14 mouse cellular contexts compared by ENCODE assay signal in the genomic region with DNA sequence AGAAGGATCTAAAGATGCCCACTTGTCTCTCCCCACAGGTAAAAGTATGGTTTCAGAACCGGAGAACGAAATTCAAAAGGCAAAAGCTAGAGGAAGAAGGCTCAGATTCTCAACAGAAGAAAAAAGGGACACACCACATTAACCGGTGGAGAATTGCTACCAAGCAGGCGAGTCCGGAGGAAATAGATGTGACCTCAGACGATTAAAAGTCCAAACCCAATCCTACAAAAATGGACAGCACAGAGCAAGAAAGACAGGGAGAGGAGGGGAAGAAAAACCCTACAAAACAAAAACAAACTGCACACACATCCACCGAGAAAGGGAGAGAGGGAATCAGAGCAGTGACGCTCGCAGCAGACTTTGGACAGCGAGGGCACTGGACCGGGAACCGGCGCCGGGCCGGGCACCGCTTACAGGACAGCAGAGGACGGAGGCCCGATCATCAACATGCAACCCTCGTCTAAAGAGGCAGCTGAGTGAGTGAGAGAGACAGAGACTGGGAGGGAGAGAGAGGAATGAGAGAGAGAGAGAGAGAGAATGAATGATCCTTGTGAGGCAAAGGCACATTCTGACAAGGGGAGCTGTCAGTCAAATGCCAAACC. TPM values are rescaled to one million over a fixed set of nuclear protein-coding genes. Genes with fewer than 3 reads are reported as not detected.
DNase-seq lines count a peak whose midpoint lies in the region.
"Had no signal": no experiment of that assay in that cellular context is flagged by ENCODE, and none has a peak within 500 bp of the region (broad histone marks: within the 10 kb centered on the region; RNA-seq: fewer than 3 reads in every experiment).

No protein-coding gene starts in this region.

- H3K9me3 ChIP-seq in limb, embryonic 10.5 days (replicated peaks): no peaks in the 10 kb centered on the region
- H3K9me3 ChIP-seq: hindbrain, embryonic 13.5 days; stomach, embryonic 15.5 days had no signal

- peaks cover 40% of the 10 kb centered on the region for H3K4me1 ChIP-seq in limb, embryonic 10.5 days

- no peak overlapping the region for H3K27ac ChIP-seq in limb, embryonic 10.5 days
- H3K27ac ChIP-seq: hindbrain, embryonic 13.5 days; stomach, embryonic 15.5 days had no signal

- H3K36me3 ChIP-seq in limb, embryonic 10.5 days: no peaks in the 10 kb centered on the region
- H3K36me3 ChIP-seq: hindbrain, embryonic 13.5 days; stomach, embryonic 15.5 days had no signal

- whole genome bisulfite sequencing in limb, embryonic 10.5 days: 5% methylated on average over 19 of the region's 19 CpGs

- DNase-seq in layer of hippocampus, postnatal 10 days (ENCODE audit: low spot score in 2 of 2): peak; percentile 32 to 45
- DNase-seq in layer of hippocampus, postnatal 25 days (ENCODE audit: extremely low spot score in 1 of 2, low spot score in 1 of 2): no peak
- DNase-seq in kidney, adult 11 months: peak; percentile 68
- DNase-seq in limb, embryonic 10.5 days (ENCODE audit: low spot score): no peak
- peak; percentile 30 for DNase-seq in retina, embryonic 14.5 days (ENCODE audit: low spot score)
- DNase-seq in adrenal gland, adult 2 months: no peak
- DNase-seq in left cerebral cortex, postnatal 14 days (ENCODE audit: low spot score in 2 of 2): no peak
- DNase-seq in left cerebral cortex, postnatal 36 days (ENCODE audit: low spot score in 2 of 2): no peak
- DNase-seq: cerebellum, adult 9-11 months; layer of hippocampus, postnatal 36 days; lung, adult 2 months had no signal

- H3K4me3 ChIP-seq in limb, embryonic 10.5 days: peak overlapping the region; percentile 6; the same call in 1 of the 2 replicates
- H3K4me3 ChIP-seq: hindbrain, embryonic 13.5 days; stomach, embryonic 15.5 days had no signal

- intact Hi-C loops in left cerebral cortex, postnatal 14 days (cut with DNase I): loop anchor here (10.0 kb wide), 1 partner anchor 299 kb away; no protein-coding TSS in a partner anchor
- intact Hi-C loops in left cerebral cortex, postnatal 36 days (cut with DNase I): loop anchor here (5.0 to 10.0 kb wide), 2 partner anchors 297 to 361 kb away; no protein-coding TSS in a partner anchor

- peaks cover 100% of the 10 kb centered on the region for H3K27me3 ChIP-seq in limb, embryonic 10.5 days (ENCODE audit: low read depth, poor library complexity, severe bottlenecking)
- H3K27me3 ChIP-seq: Patski had no signal

RNA-seq across cellular contexts. Expression of gene Emx2, which starts 5.8 kb away (rescaled TPM):
- 10 to 100 TPM; 18.6 to 24.2 TPM for total RNA-seq in layer of hippocampus, postnatal 10 days (2021)
- 10 to 100 TPM; 24.1 to 26.7 TPM for total RNA-seq in layer of hippocampus, postnatal 25 days (2021)
- 12.0 and 12.7 TPM in 2 replicates for polyA plus RNA-seq in limb, embryonic 10.5 days (2016; fragmentation: Nextera tagmentation; extraction: Ambion mirVana)
- under 1 TPM in 1 of 2 experiments, not detected in 1; 0.55 TPM for total RNA-seq in adrenal gland, adult 2 months (2021)
- 0.18 and 0.24 TPM in 2 replicates for polyA plus RNA-seq in adrenal gland, adult 2 months (2012; rRNA removed)
- 10 to 100 TPM; 10.6 to 10.9 TPM for total RNA-seq in left cerebral cortex, postnatal 14 days (2021)
- total RNA-seq in left cerebral cortex, postnatal 36 days (2021): 10 to 100 TPM; 12.5 to 21.3 TPM
- polyA plus RNA-seq: lung, adult 2 months had no signal

Comparison
In these comparisons a context has a peak if more than half of its experiments do, and no peak if none do; other contexts are left out.
1. DNase-seq: peak in layer of hippocampus, postnatal 10 days (2 of 2), kidney, adult 11 months (single experiment) and retina, embryonic 14.5 days (single experiment); none in layer of hippocampus, postnatal 25 days (0 of 2), limb, embryonic 10.5 days (single experiment), adrenal gland, adult 2 months (single experiment), left cerebral cortex, postnatal 14 days (0 of 2) and left cerebral cortex, postnatal 36 days (0 of 2).
2. RNA of gene Emx2, which starts 5.8 kb away (total RNA-seq): 24.1 to 26.7 TPM in layer of hippocampus, postnatal 25 days, 18.6 to 24.2 TPM in layer of hippocampus, postnatal 10 days, 12.5 to 21.3 TPM in left cerebral cortex, postnatal 36 days and 10.6 to 10.9 TPM in left cerebral cortex, postnatal 14 days; 0.55 TPM in adrenal gland, adult 2 months; every median in the first group is over 4 times any median in the second.